Mouse (Mus musculus): ENCODE measurements around the gene Igsf9b.

The Igsf9b gene

DNA sequence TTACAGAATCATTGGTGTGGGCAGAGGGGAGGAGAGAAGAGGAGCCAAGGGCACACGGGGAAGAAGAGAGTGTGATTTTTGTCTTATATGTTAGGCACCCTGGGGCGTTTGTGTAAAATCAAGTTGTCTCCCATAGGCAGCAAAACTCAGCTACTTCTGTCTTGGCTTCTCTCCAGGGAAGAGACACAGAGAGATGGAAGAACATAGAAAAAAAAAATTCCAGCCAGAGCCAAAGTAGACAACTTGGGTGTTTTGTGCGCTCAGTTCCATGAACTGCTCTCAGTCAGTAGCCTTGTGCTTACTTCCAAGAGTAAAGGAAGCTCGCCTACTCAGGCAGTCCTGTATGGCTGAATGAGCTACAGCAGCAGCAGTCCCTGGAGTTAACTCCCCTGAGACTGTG is 31.4 kb downstream of the Igsf9b start:
- no peak for DNase-seq (ENCODE audit: low spot score)

DNA sequence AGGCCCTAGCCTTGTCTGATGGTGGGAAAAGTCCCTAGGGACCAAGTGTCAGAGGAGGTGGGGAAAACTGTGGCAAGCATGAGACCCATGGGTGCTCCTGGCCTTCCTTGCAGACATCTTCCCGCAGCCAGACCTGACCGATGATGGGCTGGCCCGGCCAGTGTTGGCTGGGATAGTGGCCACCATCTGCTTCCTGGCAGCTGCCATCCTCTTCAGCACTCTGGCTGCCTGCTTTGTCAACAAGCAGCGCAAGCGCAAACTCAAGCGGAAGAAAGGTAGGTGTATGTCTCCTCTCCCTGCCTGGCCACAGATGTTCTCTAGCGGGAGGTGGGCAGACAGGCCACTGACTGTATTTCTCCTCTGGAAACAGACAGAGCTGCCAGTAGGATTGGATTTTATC is 32.5 kb downstream of the Igsf9b start:
- DNase-seq (ENCODE audit: low spot score): no peak

DNA sequence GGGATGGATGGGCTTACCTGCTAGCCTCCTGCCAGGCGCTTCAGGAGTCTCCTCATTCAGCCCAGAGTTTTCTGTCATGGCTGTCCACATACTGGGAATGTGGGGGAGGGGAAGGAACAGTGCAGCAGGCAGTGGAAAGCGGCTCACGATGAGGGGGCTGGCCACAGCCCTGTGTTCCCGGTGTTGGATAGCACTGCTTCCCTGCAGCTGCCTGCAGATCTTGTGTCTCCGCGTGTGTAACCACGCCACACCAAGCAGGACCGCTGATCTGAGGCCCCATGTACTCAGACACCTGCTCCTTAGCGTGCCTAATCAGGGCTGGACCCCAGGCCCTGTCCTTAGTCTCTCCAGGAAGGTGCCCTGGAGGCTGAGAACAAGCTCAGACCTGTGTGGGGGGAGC is 35.9 kb downstream of the Igsf9b start:
- DNase-seq (ENCODE audit: low spot score): no peak

DNA sequence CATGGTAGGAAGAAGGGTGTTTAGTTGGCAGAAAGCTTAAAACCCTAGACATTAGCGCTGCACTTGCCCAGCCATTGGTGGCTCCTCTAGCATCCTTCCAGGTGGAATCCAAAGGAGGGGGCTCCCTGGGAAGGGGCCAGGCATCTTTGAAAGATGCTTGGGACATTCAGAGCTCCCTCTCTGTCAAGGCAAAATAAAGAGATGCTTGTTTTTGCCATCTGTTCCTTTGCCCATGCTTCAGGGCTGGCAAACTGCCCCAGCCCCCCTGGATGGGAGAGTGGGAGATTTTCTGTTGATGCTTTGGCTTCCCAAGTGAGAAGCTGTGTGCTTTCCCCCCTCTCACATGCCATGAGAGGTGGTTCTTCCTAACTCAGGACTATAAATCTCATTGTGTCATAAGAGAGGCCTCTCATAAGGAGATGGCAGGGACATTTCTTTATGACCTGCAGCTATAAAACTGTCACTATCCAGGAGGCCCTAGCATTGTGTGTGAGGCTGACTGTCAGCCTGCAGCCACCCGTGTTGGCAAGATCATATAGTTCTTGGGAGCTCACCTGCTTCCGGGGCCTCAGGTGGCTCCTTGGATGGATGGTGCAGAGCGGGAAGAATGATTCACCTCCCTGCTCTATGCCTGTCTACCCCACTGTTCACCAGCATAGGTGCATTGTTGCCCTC is 38.1 kb downstream of the Igsf9b start:
- no peak for DNase-seq (ENCODE audit: low spot score)

- no peak for DNase-seq (ENCODE audit: low spot score)
Measured at GRCm38 (mm10) chr9:27339168-27339567, 40.2 kb downstream of the Igsf9b start.

- DNase-seq (ENCODE audit: low spot score): no peak
Measured at GRCm38 (mm10) chr9:27346541-27347269, 47.7 kb downstream of the Igsf9b start.

DNA sequence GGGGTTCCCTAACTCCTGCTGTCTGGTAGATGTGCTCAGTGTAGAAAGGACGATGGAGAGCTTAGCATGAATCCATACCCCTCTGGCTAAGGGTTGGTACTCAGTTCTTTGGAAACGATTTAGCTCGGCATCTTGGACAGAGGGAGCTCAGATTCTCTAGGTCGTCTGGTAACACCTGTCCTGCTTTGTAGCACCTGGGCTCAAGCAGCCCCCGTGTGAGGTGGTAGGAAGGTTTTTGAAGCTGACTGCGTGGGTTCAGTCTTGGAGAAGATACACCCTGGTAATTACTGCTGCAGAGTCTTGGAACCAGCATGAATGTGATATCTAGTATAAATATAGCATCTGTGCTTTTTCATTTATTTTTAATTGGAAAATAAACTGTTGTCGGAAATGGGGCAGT is 54.1 kb downstream of the Igsf9b start:
- DNase-seq (ENCODE audit: low spot score): no peak

GRCm38 (mm10) chr9:27357893-27358292 is 58.9 kb downstream of the Igsf9b start:
- no peak for DNase-seq (ENCODE audit: low spot score)

DNA sequence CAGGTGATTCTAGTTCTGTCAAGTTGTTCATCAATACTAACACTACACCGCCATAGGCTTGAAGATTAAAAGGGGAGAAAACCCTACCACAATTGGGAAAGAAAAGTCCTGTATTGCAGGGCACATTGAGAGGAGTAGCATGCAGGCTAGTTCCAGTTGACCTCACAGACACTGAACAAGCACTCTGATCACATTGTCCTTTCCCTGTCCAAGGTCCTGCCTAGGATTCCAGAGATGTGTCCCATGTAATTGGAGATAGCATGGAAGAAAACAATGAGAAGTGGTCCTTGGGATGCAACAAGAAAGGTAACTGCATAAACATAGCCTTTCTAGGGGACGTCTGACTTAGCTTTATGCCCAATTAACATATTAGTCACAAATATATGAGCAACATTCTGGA is 68.2 kb downstream of the Igsf9b start:
- no peak for DNase-seq (ENCODE audit: low spot score)

GRCm38 (mm10) chr9:27369108-27369507 is 70.1 kb downstream of the Igsf9b start:
- no peak for DNase-seq (ENCODE audit: low spot score)

DNA sequence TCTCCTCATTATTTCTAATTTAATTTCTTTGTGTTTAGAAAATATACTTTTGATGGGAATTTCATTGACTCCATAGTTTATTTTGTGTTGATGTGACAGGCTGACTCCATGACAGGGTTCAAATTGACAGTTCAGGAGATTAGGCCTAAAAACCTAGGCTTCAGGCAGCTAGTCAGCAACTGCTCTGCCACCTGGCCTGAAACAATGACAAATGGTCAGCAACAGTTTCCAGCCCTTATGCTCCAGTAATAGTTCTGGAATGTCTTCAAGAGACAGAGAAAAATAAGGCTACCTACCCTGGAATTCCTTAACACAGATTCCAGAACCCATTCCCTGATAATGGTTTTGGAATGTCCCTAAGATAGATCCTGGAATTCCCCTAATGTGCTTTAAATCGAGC is 76.7 kb downstream of the Igsf9b start:
- DNase-seq (ENCODE audit: low spot score): no peak

- no peak for DNase-seq (ENCODE audit: low spot score)
Measured at GRCm38 (mm10) chr9:27386951-27387350, 87.9 kb downstream of the Igsf9b start.

DNA sequence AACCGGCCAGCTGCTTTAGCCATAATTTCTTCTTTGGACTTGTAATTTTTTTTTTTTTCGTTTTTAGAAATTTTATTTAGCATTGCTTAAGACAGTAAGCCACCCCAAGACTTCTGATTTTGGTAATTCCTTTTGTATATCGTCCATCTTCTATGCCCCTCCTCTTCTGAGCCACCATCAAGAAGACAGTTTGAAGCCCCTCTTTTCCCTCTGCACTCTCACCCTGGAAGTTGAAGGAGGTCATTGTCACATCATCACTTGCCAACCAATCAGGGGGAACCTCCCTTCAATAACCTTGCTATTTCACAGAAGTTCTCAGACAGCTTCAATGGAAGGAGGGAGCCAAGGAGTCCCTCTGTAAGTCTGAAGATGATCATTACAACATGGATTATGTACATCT is 97.5 kb downstream of the Igsf9b start, which contains the start of gene Spata19:
Gene Spata19 (plus strand): TSS at position 301 of the 400 bp plus-strand sequence.
- no peak for DNase-seq (ENCODE audit: low spot score)

- no peak for DNase-seq (ENCODE audit: low spot score)
Measured at GRCm38 (mm10) chr9:27401169-27401568, 102.2 kb downstream of the Igsf9b start.

All from c-Kit-positive CD71-positive TER-119-positive erythroid progenitor cells, embryonic 14.5 days (primary cell).